ENCODE assay signal across 7 mouse cellular contexts in the genomic region with DNA sequence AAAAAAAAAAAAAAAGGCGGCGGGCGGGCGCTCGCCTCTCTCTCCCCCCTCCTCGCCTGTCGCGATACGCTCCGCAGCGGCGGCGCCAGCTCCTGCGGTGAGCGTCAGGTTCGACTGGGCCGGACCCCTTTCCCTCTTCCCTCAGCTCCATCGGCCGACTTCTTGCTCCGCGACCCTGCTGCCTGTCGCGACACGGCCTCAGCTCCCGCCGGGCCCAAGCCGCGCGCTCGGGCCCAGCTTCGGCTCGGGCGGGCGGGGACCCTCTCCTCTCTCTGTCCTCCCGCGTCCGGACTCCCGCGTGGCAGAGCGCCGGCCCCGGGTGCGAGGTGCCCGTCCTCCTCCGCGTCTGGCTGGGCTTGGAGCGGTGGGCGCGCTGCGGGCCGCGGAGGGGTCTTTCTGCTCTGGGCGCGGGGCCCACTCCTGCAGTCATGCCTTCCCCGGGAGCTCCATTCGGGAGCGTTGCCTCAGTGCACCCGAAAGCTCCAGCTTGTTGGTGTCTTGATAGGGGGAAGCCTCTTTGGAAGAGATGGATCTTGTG. TPM values are rescaled to one million over a fixed set of nuclear protein-coding genes. Genes with fewer than 3 reads are reported as not detected.
DNase-seq lines count a peak whose midpoint lies in the region; ATAC-seq and TF ChIP-seq lines count a peak whose summit lies in the region.

No protein-coding gene starts in this region.

- peak overlapping the region; percentile 86 for H3K4me2 ChIP-seq in embryonic facial prominence, embryonic 13.5 days
- H3K4me2 ChIP-seq in hindbrain, embryonic 11.5 days (replicated peaks; ENCODE audit: low read depth, low read length) = peak overlapping the region; percentile 69

- DNase-seq in lung, adult 2 months = peak; percentile 39
- DNase-seq in lung, postnatal 36 days = no peak
- DNase-seq in hindbrain, embryonic 11.5 days (ENCODE audit: low spot score) = no peak
- DNase-seq in right cerebral cortex, postnatal 25 days = no peak
- DNase-seq in adrenal gland, postnatal 36 days = no peak

- H3K36me3 ChIP-seq in embryonic facial prominence, embryonic 13.5 days = peaks cover 25% of the 10 kb centered on the region
- 0 out of 2 replicates have a peak, but pooled peaks cover under 1% of the 10 kb centered on the region for H3K36me3 ChIP-seq in hindbrain, embryonic 11.5 days (ENCODE audit: control insufficient read depth, insufficient read depth, low read length)

- no peak for TF ChIP-seq POLR2A in lung, adult 2 months (IDR thresholded peaks at IDR 0.05; ENCODE audit: borderline replicate concordance, extremely low read depth, low read depth, low read length)

- peak overlapping the region; percentile 99 for H3K9ac ChIP-seq in embryonic facial prominence, embryonic 13.5 days
- H3K9ac ChIP-seq in hindbrain, embryonic 11.5 days (ENCODE audit: low read depth, low read length) = peak overlapping the region; percentile 89

- H3K9me3 ChIP-seq in embryonic facial prominence, embryonic 13.5 days = no peaks in the 10 kb centered on the region
- no peaks in the 10 kb centered on the region for H3K9me3 ChIP-seq in hindbrain, embryonic 11.5 days (ENCODE audit: control insufficient read depth, low read length)

- H3K27me3 ChIP-seq in embryonic facial prominence, embryonic 13.5 days = no peaks in the 10 kb centered on the region
- H3K27me3 ChIP-seq in hindbrain, embryonic 11.5 days (ENCODE audit: control insufficient read depth, insufficient read depth, low read length) = no peaks in the 10 kb centered on the region

- H3K4me1 ChIP-seq in lung, adult 2 months (ENCODE audit: control insufficient read depth, insufficient read depth, low read length) = peaks cover 15% of the 10 kb centered on the region; the same call in 1 of the 2 replicates
- peaks cover 27% of the 10 kb centered on the region for H3K4me1 ChIP-seq in embryonic facial prominence, embryonic 13.5 days
- H3K4me1 ChIP-seq in hindbrain, embryonic 11.5 days (replicated peaks; ENCODE audit: control insufficient read depth, insufficient read depth, low read length) = peaks cover 10% of the 10 kb centered on the region; the same call in 1 of the 2 replicates

- under 1% methylated on average over 52 of the region's 58 CpGs for WGBS in lung, adult 2 months
- WGBS in embryonic facial prominence, embryonic 13.5 days = under 1% methylated on average over 52 of the region's 58 CpGs
- 1% methylated on average over 45 of the region's 58 CpGs for WGBS in hindbrain, embryonic 11.5 days

- ATAC-seq in embryonic facial prominence, embryonic 13.5 days (ENCODE audit: insufficient number of reproducible peaks, insufficient read depth, low FRiP score, low TSS enrichment, low read depth) = peak; percentile 0; the same call in 1 of the 2 replicates
- peak; percentile 4; the same call in 1 of the 2 replicates for ATAC-seq in hindbrain, embryonic 11.5 days (ENCODE audit: low FRiP score)
- ATAC-seq in megakaryocyte-erythroid progenitor cell, adult 5-6 weeks (replicated peaks; ENCODE audit: low FRiP score, low TSS enrichment, poor library complexity, severe bottlenecking) = peak; percentile 15

- no peak for TF ChIP-seq CTCF in lung, adult 2 months (IDR thresholded peaks at IDR 0.05; ENCODE audit: insufficient read depth, low read length)

- peak overlapping the region; percentile 98 for H3K27ac ChIP-seq in embryonic facial prominence, embryonic 13.5 days
- peak overlapping the region; percentile 97 for H3K27ac ChIP-seq in hindbrain, embryonic 11.5 days (ENCODE audit: low read depth, low read length)

- peak overlapping the region; percentile 82 for H3K4me3 ChIP-seq in lung, adult 2 months (replicated peaks; ENCODE audit: extremely low read depth, low read depth, low read length)
- peak overlapping the region; percentile 97 for H3K4me3 ChIP-seq in embryonic facial prominence, embryonic 13.5 days
- peak overlapping the region; percentile 81 for H3K4me3 ChIP-seq in hindbrain, embryonic 11.5 days (ENCODE audit: low read depth, low read length)

RNA-seq across cellular contexts. Expression of gene Cnot3, which starts 0.5 kb away (rescaled TPM):
- 59.6 and 62.2 TPM in 2 replicates for polyA plus RNA-seq in lung, adult 2 months (2012; rRNA removed)
- polyA plus RNA-seq in embryonic facial prominence, embryonic 13.5 days (2015; fragmentation: Nextera tagmentation; extraction: Ambion mirVana) = 65.6 and 66.0 TPM in 2 replicates
- polyA plus RNA-seq in hindbrain, embryonic 11.5 days (2014; fragmentation: Nextera tagmentation; extraction: Ambion mirVana) = 50.9 and 58.3 TPM in 2 replicates
- total RNA-seq in megakaryocyte-erythroid progenitor cell, adult 5-6 weeks (2014; fragmentation: Nextera tagmentation) = 117 and 166 TPM in 2 replicates
- total RNA-seq in megakaryocyte-erythroid progenitor cell, adult 5-6 weeks (2017) = 21.2 and 47.8 TPM in 2 replicates
- 10 to 100 TPM; 47.5 to 47.6 TPM for total RNA-seq in adrenal gland, postnatal 36 days (2021)

RNA-seq across cellular contexts. Expression of gene Prpf31, which starts 15.8 kb away (rescaled TPM):
- polyA plus RNA-seq in lung, adult 2 months (2012; rRNA removed) = 19.2 and 24.9 TPM in 2 replicates
- 114 and 122 TPM in 2 replicates for polyA plus RNA-seq in embryonic facial prominence, embryonic 13.5 days (2015; fragmentation: Nextera tagmentation; extraction: Ambion mirVana)
- polyA plus RNA-seq in hindbrain, embryonic 11.5 days (2014; fragmentation: Nextera tagmentation; extraction: Ambion mirVana) = 124 and 136 TPM in 2 replicates
- 53.7 and 61.4 TPM in 2 replicates for total RNA-seq in megakaryocyte-erythroid progenitor cell, adult 5-6 weeks (2014; fragmentation: Nextera tagmentation)
- 125 and 128 TPM in 2 replicates for total RNA-seq in megakaryocyte-erythroid progenitor cell, adult 5-6 weeks (2017)
- 10 to 100 TPM; 44.8 to 49.5 TPM for total RNA-seq in adrenal gland, postnatal 36 days (2021)

RNA-seq across cellular contexts. Expression of gene Tfpt, which starts 15.8 kb away (rescaled TPM):
- polyA plus RNA-seq in lung, adult 2 months (2012; rRNA removed) = 6.3 and 8.2 TPM in 2 replicates
- polyA plus RNA-seq in embryonic facial prominence, embryonic 13.5 days (2015; fragmentation: Nextera tagmentation; extraction: Ambion mirVana) = 29.6 and 31.2 TPM in 2 replicates
- 28.5 and 28.9 TPM in 2 replicates for polyA plus RNA-seq in hindbrain, embryonic 11.5 days (2014; fragmentation: Nextera tagmentation; extraction: Ambion mirVana)
- 17.6 and 26.3 TPM in 2 replicates for total RNA-seq in megakaryocyte-erythroid progenitor cell, adult 5-6 weeks (2014; fragmentation: Nextera tagmentation)
- 38.1 and 45.9 TPM in 2 replicates for total RNA-seq in megakaryocyte-erythroid progenitor cell, adult 5-6 weeks (2017)
- total RNA-seq in adrenal gland, postnatal 36 days (2021) = 10 to 100 TPM; 26.3 to 29.6 TPM

RNA-seq across cellular contexts. Expression of gene Leng1, which starts 20.1 kb away (rescaled TPM):
- 3.0 and 3.8 TPM in 2 replicates for polyA plus RNA-seq in lung, adult 2 months (2012; rRNA removed)
- 20.0 and 20.6 TPM in 2 replicates for polyA plus RNA-seq in embryonic facial prominence, embryonic 13.5 days (2015; fragmentation: Nextera tagmentation; extraction: Ambion mirVana)
- polyA plus RNA-seq in hindbrain, embryonic 11.5 days (2014; fragmentation: Nextera tagmentation; extraction: Ambion mirVana) = 16.4 and 20.9 TPM in 2 replicates
- 5.5 and 8.1 TPM in 2 replicates for total RNA-seq in megakaryocyte-erythroid progenitor cell, adult 5-6 weeks (2014; fragmentation: Nextera tagmentation)
- 7.1 and 15.2 TPM in 2 replicates for total RNA-seq in megakaryocyte-erythroid progenitor cell, adult 5-6 weeks (2017)
- 10 to 100 TPM; 14.0 to 15.0 TPM for total RNA-seq in adrenal gland, postnatal 36 days (2021)

RNA-seq across cellular contexts. Expression of gene Ndufa3, which starts 28.4 kb away (rescaled TPM):
- 151 and 167 TPM in 2 replicates for polyA plus RNA-seq in lung, adult 2 months (2012; rRNA removed)
- polyA plus RNA-seq in embryonic facial prominence, embryonic 13.5 days (2015; fragmentation: Nextera tagmentation; extraction: Ambion mirVana) = 427 and 457 TPM in 2 replicates
- 343 and 344 TPM in 2 replicates for polyA plus RNA-seq in hindbrain, embryonic 11.5 days (2014; fragmentation: Nextera tagmentation; extraction: Ambion mirVana)
- total RNA-seq in megakaryocyte-erythroid progenitor cell, adult 5-6 weeks (2014; fragmentation: Nextera tagmentation) = 427 and 468 TPM in 2 replicates
- total RNA-seq in megakaryocyte-erythroid progenitor cell, adult 5-6 weeks (2017) = 170 and 216 TPM in 2 replicates
- total RNA-seq in adrenal gland, postnatal 36 days (2021) = 100 to 1,000 TPM; 710 to 713 TPM
